Mouse (Mus musculus) lung, adult 2 months (tissue): ENCODE data around the gene Shisa5.
A peak's percentile ranks its signal among the peaks of the same experiment; 100 is the strongest.

Source experiments
- CTCF ChIP-seq: fragments of 200-500 bp; IDR thresholded peaks from 2 replicates; pipeline ENCODE4 v1.5.1; 2011; ENCODE audit warnings: mild to moderate bottlenecking, low read length, control low read depth; ENCODE audit not compliant: insufficient read depth
- POLR2A ChIP-seq: fragments of 200-500 bp; IDR thresholded peaks from 2 replicates; pipeline ENCODE4 v1.6.1; 2011; ENCODE audit warnings: low read depth, mild to moderate bottlenecking, control low read depth, low read length, borderline replicate concordance; ENCODE audit errors: extremely low read depth

DNA sequence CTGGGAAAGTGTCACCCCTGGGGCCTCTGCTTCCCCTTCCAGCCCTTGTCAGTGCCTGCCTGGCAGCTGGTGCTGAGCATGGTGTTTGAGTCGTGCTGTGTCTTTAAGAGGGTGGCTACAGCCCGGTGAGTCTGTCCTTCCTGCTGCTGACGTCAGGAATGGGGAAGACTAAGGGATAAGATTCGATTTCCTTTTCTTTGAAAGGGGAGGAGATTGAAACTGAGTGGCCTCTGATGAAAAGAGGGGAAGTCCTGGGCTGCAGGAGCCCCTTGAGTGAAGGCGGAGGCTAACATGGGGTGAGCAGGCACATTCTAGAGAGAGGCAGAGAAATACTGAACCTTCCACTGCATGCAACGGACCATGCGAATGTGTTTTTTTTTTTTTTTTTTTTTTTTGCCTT, 16.3 kb downstream of the Shisa5 start:
- no peak for TF ChIP-seq CTCF
- 0 out of 2 replicates have a peak, but pooled peaks have one; percentile 28 for TF ChIP-seq POLR2A
